Mouse (Mus musculus): ENCODE measurements around the gene Fars2.

Gene Fars2

DNA sequence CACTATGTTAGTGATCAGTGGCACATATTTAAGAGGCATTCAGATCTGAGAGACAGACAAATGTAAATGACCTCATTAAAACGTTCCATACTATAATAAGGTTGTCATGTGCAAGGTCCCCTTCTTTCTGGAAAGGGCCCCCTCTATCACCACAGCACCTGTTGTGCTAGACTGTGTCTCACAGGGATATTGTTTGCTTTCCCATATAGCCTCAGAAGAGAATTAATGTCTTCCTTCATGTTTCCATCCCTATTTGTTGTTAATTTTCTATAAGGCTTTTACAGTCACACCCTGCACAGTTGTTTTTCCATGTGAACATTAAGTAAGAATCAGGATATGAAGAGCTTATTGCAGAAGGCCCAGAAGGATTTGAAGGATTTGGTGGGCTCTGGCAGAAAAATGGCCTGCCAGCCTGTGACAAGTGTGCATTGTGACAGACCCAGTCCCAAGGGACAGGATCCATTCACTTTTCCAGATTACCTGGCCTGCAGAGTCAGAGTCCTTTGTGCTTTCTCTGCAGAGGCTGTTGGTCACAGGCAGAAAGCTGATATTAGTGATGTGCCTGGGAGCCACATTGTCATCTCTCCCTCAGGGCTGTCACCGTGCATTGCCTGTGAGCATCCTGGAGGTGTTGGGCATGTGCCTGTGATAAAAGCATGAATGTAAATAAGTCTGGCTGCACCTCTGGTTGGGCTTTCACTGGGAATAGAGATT, 352.4 kb downstream of the Fars2 start:
- no peak for DNase-seq

DNA sequence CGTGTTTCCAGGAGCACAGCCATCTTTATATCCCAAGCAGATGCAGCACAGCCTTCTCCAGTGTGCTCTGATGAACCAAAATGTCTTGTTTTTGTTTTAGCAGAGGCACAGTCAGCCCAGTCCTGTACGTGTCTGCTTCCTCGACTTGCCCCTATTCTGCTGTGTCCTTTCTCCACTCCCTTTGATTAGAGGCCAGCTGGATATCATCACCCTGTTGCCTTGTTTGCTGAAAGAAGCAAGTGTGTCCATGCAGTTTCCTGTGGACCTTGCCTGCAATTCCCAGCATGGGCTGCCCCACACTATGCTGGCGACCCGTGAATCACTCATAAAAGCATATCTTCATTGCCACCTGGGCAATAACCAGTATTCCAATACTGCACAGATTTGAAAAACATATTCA, 360.4 kb downstream of the Fars2 start:
- DNase-seq: no peak

DNA sequence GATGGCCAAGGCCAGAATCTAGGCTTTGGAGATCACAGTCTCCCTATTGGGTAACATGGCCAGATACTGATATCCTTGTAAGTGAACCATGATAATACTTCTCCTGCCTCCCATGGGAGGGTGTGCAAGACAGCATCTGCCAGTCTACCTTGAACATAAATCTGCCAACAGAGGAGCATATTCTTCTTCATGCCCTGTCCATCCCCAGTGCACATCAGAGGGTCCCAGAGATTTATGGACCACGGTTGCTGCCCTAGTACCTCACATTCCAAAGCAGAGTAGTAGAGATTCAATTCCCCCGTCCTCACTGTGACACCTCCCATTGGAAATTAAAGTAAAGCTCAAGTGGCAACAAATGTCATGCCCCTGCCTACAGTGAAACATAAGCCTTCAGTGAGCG, 361.0 kb downstream of the Fars2 start:
- no peak for DNase-seq

DNA sequence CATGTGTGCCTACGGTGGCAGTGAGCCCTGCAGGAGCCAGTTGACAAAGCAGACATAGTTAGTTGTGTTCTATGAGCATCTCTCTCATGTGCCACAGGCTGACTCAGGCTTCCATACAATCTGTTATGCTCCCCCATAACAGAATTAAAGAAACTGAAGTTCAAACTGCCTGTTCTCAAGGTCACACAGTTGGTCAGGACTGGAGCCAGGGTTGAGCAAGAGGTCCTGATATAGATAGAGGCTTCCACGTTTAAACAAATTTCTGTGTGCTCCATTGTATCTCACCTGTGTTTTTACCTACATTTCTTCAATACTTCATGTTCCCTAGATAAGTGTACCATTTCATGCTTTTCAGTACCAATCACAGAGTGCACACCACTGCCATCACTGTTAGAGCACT, 362.9 kb downstream of the Fars2 start:
- no peak for DNase-seq

DNA sequence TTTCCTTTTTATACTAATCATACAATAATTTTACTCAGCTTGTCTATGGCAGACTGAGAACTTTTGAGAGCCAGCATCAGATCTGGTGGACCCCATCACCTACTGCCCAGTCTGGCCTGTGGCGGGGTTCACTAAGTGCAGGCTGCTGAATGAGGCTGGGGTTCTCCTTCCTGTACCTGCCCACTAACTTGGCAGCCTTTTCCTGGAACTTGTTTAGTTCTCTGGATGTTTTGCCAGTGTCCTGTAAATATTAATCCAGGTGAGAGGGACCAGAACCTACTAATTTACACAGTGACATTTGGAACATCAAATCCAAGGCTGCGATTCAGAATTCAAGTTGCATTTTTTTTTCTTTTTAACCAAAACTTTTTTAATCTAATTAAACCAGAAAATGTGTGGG, 367.2 kb downstream of the Fars2 start:
- no peak for DNase-seq

DNA sequence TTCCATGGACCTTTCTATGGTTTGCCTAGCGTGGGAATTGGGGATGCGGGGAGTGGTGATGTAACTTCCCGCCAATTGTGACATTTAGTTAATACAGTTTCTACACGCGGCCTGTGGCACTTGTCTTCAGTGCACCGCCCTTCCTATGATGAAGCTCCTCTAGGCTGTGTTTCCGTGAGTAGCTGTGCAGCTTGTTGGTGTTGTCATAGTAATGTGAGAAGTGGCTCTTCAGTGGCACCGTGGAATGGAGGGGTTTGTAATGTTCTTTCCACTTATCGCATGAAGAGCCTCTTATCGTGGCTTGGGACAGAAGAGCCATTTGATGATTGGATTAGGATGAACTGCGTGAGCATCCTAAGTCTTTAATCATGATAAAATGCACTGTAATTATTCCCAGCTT, 369.5 kb downstream of the Fars2 start:
- no peak for DNase-seq

DNA sequence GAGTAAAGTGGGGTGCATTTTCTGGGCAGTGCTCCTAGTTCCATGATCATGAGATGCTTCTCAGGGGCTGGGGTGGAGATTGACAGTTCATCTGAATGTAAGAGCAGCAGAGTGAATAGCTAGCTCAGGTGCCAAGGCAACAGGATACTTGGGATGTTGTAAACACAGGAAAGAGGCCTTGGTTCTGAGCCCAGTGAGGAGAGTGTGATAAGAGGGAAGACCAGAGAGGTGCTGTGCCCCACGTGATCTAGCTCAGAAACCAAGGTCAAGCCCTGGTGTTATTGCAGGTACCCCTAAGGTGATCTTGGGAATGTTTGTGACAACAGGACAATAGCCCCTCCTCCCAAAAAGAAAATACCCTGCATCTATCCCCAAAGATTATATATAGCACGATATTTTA, 372.2 kb downstream of the Fars2 start:
- DNase-seq: no peak

DNA sequence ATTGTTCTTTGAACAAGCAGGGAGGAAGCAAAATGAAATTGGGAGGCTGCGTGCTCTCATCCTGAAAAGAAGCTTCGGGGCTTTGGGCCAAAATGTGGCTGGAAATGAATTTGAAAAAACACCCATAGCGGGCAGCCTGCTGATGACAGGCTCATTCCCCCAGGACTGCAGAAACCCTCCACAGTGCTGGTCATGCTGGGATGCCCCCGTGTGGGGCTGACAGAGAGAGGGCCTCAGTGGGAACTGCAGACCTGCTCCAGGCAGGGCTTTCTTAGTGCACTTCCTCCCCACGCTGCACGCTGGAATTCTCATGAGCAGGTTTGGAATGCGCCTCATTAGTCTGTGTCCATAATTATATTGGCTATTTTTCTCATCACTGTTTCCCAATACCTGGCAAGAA, 373.4 kb downstream of the Fars2 start:
- no peak for DNase-seq

DNA sequence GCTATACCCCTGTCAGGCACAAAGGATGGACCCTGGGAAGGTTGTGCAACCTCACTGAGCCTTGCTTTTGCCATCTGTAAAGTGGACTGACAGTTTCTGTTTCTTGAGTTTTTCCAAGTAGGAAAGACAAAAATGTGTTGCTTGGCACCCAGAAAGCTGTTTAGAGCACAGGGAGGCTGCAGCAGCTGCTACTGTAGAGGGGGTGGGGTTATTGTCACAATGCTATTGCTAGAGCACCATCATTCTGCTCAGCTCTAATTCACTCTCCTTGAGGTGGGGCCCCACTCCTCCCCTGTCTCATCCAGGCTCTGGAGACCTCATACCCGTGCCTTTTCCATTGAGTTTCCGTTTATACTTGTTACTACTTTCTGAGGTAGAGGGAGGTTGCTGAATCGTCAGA, 375.2 kb downstream of the Fars2 start:
- no peak for DNase-seq

DNA sequence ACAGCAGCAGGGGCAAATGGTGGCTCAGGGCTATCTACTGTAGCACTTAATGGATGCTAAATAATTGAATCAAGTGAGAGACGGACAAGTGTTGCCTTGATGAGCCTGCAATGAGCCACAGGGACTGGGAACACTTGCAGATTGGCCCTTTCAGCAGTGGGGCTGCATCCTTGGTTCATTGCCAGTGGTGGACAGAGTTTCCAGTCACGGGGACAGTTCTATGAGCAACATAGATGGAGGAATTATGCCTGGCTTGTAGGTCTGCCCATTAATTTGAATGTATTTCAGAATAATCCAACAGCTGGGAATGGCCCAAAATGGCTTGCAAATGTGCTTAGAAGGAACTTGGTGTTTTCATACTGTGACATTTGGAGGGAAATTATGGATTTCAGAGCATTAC, 376.1 kb downstream of the Fars2 start:
- no peak for DNase-seq

DNA sequence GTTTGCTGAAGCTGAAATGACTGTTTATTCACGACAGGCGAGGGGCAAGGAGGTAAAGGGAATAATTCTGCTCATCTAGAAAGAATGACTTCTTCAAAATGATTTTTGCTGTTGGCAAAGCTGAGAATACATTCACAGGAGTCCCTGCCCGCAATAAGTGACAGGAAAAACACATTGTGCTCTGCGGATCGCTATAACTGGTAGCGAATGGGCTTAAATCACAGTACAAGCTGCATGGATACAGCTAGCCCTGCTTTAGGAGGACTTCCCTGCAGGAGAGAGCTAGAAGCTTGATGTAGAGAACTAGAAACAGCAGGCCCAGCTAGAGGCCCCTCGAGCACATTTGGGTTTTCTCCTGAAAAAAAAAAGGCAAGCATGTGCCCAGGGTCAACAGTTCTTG, 376.6 kb downstream of the Fars2 start:
- no peak for DNase-seq

DNA sequence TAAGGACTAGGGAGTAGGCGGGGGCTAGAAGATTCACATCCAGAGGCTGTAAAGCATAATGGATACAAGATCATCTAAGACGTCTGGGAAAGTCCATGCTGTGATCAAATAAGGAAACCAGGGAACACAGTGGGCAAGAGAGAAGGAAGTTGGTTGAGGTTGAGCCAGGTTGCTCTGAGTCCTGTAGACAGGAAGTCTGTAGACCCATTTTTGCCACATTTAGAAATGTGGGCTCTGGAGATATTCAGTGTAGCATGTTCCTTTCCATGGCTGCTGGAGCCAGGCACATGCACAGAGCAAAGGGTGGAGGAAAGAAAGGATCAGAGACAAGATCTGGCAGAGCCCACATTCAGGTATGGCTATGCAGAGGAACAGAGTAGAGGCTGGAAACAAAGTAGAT, 378.8 kb downstream of the Fars2 start:
- DNase-seq: no peak

DNA sequence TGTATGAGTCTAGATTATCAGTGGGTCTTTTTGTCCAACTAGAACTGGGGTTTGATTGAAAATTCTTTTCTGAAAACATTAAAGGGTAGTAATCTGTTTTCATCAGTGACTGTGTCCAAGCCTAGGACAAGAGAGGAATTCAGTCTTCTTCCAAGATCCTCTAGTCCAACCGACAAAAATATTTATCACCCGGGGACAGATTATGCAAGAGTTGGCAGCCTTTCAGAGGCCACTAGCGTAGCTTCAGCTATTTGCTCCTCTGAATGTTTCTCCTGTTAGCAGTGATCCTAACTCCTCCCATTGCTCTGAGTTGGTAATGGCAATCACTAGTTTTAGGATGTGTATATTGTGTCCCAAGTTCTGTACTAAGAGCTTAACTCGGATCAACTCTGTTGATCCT, 380.1 kb downstream of the Fars2 start:
- DNase-seq: no peak

DNA sequence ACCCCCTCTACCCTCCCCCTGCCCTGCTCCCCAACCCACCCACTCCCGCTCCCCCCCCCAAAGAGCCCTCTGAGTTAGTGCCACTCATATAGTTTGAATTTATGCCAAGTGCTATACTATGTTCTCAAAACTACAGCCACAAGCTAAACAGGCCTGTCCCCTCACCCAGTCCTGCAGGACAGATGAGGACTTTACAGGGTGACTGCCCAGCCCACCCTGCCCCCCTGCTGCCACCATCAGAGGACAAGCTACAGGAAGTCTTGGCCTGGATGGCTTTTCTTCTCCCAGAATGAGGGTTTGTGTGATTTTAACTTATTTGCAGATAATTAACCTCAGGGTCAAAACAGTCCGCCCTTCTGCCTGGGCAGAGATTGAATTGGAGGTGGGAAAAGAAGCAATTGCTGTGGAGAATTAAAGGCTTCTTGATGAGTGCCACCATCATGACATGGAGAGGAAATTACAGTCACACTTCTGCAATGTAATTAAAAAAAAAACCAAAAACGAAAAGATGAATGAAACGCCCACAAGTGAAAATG, 383.2 kb downstream of the Fars2 start:
- no peak for DNase-seq

DNA sequence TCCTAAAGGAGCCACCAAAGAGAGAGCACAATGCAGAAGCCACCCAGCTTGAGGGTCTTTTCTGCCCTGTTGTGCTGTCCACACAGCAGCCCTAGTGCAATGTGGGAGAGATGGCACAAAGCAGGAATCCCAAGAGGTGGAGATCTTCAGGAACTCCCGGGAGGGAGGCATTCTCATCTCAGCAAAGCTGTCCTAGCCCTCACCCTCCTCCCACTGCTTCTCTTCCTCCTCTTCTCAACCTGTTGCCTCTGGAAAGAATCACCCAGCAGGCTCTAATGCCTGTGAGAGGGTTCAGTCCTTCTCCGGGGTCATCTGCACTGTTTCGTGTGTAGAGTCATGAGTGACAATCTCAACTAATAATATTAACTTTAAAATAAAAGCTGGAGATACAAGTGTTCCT, 386.3 kb downstream of the Fars2 start:
- no peak for DNase-seq

DNA sequence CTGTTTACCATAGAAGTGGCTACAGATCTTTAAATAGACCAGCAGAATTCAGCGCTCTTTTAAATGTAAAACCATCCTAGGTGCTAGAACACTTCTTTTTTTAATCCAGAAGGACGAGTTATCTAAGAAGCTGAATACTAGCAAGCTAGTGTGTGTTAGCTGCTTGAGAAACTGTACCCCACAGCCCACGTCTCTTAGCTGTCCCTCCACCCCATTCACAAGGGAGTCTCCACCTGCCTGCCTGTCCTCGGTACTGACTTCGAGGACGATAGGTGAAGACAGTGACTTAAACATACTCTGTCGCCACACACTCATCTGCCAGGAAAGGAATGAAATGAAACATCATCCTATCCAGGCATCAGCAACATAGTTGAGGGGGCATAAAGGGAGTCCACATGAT, 386.8 kb downstream of the Fars2 start:
- DNase-seq: no peak

DNA sequence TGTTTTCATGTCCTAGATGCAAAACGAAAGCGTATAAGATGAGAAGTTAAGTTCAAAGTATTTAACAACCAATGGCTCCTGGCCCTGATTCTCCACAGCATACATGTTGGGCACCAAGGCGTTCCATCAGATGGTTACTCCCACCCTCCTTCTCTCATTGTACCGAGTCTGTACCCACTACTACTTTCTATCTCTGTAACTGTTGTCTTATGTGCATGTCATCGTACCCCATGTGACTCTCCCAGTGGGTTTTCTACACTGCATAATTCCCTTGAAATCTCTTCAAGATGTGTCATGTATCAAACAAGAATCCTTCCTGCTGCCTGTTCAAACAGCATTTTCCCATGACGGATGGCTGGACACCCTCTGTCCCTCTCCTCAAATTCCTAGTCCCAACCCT, 388.5 kb downstream of the Fars2 start:
- DNase-seq: no peak

DNA sequence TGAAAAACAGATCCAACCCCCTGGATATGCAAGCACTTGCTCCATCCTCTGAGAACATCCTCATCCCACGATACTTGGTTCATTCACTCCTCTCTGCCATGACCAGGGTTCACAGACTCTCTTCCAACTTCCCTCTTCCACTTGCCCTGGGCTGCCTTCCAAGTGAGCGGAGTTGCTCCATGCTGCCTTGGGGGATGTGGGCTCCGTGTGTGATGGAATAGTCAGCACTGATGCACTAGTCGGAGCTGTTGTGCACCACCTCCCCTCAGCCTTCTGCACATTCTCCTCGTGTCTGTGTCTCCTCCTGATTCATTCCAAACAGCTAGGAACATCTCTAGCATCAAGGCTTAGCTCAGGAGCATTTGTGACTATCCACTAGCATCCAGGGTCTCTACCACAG, 389.1 kb downstream of the Fars2 start:
- no peak for DNase-seq

DNA sequence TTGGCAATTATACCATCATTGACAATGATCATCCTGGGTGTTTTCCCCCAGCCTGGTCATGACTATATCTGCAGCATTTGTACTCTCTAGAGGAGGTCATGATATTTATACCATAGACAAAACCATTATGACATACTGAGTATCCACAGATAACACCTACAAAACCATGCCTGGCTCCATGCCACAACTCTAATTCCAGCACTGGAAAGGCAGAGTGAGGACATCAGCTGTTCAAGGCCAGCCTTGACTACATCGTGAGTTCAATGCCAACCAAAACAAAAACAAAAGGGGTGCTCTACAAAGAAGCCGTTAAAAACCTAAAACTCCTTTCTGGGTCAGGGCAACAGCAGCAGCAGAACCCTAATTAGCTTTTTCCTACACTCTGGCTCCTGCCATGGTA, 392.9 kb downstream of the Fars2 start:
- DNase-seq: no peak

DNA sequence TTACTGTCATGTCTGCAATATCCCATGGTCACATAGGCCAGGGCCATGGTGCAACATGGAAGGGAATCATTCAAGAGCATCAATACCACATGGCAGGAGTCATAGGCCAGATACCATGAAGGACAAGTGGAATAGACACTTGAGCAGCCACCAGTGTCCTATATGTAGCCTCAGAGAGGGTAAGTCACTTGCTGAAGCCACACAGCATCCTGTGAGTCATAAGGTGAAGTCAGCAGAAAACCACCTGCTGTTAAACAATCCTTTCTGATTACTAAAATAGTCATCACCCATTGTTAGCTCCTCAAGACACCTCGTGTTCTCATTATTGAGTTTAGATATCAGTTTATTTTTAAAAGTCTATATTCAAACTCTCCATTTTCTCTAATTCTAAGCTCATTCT, 395.9 kb downstream of the Fars2 start:
- no peak for DNase-seq

DNA sequence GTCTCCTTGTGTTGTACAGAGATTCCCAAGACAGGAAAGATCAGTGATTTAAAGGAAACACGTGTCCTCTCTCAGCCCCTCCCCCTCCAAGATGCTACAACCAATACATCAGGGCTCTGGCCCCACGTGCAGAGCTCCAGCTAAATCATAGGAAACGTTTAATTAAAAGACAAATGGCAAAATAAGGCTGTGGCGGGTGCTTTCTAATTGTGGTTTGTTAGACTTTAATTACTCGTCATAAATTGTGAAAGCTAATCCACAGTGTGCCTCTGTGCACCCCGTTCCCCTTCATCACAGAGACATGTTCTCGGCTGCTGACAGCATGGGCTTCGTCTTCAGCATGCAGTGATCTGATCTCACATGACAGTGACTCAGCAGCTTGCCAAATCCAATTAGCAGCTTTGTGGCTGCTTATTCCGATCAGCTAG, 400.9 kb downstream of the Fars2 start:
- no peak for DNase-seq

DNA sequence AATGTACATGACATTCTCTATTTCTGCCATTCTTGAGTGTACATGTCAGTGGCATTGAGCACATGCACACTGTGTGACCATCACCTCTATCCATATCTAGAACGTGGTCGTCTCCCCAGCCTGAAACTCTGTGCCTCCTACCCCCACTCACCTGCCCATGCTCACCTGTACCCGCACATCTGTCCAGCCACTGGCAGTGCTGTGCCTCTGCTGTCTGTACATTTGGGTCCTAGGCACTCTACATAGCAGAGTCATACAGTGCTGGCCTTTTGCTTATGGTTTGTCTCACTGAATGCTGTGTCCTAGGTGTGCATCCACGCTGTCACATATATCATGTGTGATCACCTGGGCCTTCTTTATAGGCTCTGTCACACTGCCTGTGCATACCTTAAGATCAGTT, 410.5 kb downstream of the Fars2 start:
- no peak for DNase-seq

DNA sequence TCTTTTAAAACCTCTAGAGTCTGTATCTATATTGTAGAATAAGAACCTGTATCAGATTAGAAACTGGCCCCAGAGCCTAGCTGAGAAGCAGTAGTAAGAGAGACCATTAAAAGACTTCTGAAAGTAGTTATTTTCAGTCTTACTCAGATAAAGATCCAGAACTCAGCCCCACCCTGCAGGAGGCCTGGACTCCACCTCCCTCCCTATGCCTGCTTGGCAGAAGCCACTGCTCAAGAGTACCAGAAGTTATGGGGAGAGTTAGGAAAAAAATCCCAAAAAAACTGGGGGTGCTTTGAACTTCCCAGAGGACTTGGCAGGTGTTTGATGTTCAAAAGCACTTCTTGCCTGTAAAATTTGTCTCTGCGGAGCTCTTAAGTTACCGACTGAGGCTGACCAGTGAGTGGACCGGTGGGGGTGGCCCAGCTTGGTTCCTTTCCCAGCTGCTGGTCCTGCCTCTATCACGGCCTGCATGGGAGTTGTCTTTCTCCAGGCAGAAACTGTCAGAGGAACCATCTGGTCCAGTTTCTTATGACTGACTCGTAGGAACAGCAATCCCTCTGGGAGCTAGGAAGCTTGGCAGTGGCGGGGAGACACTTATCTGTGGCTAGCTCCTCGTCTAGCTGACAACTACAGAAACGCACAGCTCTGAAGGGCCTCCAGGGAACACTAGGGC, 411.1 kb downstream of the Fars2 start:
- DNase-seq: no peak

DNA sequence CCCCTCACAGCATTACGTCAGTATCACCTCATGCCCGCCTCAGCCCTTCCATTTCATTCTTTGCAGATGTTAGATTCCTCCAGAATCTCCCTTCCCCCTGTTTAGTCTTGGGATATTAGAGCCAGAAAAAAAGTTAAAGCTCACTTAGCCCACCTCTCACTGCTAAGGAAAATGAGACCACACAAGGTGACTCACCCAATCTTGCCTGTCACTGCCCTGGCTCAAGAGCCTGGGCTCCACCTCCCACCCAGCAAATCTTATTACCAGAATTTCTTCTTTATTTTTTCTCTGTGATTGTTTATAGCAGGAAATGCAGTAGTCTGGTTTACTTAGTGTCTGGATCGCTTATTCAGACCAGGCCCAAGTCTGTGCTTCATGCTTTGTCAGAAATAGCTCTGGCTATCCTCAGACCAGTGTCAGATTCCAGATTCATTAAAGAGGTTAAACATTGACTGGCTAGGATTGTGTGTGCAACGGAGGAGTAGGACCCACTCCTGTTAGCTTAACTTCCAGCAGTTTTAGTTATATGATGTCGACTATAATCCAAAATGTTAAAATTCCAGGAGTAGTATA, 412.3 kb downstream of the Fars2 start:
- no peak for DNase-seq
